Mouse (Mus musculus) myocyte (in vitro differentiated cells): ENCODE measurements around the gene Fxyd6.

Experiments used
- MYOG ChIP-seq, 3 experiments: IDR thresholded peaks; one replicate each; pipeline ENCODE4 v1.6.1; 2011; ENCODE audit warnings: control low read depth in 2 of 3, low read depth in 2 of 3, mild to moderate bottlenecking in 2 of 3; ENCODE audit not compliant: insufficient read length in 2 of 3, control insufficient read depth in 1 of 3, insufficient read depth in 1 of 3
- POLR2A ChIP-seq: IDR thresholded peaks from one replicate; pipeline ENCODE4 v1.6.1; 2011; ENCODE audit warnings: low read depth, mild to moderate bottlenecking, control low read depth, moderate library complexity; ENCODE audit not compliant: insufficient read length
- USF1 ChIP-seq: IDR thresholded peaks from one replicate; pipeline ENCODE4 v1.6.1; 2011; ENCODE audit warnings: low read depth, mild to moderate bottlenecking, control low read depth, moderate library complexity

DNA sequence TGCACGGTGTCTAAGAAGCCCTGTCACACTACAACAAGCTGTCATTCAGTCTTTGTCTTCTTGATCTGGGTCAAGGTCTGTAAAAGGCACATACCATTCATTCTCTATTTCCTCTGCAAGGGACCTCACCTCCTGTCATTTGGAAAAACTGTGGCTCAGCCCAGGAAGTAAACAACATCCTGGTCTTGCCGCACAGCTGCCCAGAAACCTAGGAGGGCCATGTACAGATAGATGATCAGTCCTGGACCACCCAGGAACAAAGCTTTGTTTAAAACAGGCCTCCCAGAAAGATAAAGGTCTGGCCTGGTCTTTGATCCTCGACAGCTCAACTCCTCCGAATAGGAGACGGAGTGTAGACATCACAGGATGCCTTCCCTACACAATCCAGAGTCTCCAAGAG, 20.1 kb upstream of the Fxyd6 start:
- no peak for TF ChIP-seq POLR2A
- no peak for TF ChIP-seq MYOG (IDR thresholded peaks at IDR 0.05; ENCODE audit: control insufficient read depth in 1 of 3, insufficient read depth in 1 of 3, insufficient read length in 2 of 3, low read depth in 2 of 3)
- no peak for TF ChIP-seq USF1
